Mouse (Mus musculus) cerebellum, adult 9-11 months (tissue): Measurements from ENCODE around the gene Acsf2.

Source experiments
- DNase-seq: peaks from one replicate; pipeline ENCODE4 v3.0.0; 2022

Gene Acsf2

DNA sequence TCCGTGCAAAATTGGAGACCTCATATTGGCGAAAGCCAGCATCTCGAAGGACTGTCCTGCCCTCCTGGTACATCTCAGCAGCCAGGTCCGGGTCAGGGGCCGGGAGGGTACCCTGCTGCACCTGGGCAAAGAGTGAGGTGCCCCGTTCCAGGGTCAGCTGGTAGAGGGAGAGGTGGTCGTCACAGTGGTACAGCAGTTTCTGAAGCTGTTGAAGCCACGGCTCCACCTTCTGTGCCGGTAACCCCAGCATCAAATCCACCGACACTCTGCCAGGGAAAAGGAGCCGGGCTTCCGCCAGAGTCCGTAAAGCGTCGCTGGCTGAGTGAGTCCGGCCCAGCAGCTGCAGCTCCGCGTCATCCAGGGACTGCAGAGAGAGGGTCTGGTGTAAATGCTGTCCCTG, 57.2 kb downstream of the Acsf2 start:
- peak; percentile 62 for DNase-seq

DNA sequence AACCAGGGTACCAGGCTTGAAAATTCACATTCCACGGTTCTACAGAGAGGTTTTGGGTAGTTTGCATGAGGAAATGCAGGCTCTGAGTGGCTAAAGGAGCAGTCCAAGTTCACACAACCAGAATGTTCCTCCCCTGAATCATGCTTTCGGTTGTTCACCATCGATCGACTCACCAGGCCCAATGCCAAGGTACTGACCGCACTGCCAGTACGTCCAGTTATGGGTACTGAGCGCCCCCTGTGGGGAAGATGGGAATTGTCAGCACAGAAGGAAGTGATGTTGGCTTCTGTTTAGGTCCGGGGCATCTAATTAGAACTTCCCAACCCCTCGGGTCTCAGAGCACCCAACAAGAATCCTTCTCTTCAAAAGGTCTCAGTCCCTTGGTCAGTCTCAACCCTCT, 57.7 kb downstream of the Acsf2 start:
- DNase-seq: peak; percentile 94

DNA sequence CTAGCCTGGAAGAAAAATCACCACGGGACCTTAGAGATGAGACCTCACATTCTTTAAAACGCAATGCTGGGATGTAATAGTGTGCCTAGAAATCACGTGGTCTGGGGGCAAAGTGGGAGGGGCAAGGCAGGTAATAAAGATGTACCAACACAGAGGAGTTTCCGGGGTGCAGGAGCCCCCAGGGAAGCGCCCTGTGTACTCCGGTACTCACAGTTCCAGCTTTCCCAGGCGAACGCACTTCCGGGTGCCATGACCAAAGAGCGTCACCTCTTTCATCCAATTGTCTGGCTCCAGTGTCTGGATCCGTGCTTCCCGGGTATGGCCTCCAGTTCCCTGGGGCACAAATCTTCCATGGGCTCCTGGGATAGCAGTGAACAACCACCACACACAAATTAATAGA, 58.3 kb downstream of the Acsf2 start:
- no peak for DNase-seq

DNA sequence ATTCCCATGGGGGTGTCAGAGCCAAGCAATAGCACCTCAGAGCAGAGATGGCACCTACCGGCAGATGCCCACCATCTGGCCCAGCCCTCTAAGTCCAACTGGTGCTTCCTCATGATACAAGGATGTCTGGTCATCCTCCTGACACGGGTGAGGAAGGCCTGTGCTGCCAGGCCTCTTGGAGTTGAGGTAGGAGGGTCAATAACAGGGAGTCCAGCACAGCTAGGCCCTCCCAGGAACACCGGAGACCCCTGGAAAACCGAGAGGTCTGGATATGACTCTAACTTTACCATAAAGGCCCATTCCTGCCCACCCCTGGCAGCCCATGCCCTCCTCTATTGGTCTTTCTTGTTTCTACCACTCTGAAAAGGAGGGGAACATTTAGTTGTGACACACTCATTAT, 59.3 kb downstream of the Acsf2 start:
- no peak for DNase-seq

DNA sequence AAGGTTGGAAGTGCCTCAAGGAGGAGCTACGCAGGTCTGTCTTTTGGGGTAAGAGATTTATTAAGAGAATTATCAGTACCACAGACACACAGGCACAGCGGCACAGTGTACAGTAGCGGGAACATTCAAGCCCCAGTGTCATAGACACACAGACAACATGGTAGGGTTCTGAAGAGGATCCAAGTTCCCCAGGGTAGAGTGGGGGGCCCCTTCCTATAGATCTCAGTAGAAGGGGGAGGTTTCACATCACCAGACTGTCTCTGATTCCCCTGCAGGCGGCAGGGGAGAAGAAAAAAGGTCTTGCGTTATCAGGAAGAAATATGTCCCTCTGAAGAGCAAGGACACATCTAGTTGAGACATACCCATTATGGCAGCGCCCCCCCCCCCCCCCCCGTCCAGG, 61.9 kb downstream of the Acsf2 start:
- no peak for DNase-seq

DNA sequence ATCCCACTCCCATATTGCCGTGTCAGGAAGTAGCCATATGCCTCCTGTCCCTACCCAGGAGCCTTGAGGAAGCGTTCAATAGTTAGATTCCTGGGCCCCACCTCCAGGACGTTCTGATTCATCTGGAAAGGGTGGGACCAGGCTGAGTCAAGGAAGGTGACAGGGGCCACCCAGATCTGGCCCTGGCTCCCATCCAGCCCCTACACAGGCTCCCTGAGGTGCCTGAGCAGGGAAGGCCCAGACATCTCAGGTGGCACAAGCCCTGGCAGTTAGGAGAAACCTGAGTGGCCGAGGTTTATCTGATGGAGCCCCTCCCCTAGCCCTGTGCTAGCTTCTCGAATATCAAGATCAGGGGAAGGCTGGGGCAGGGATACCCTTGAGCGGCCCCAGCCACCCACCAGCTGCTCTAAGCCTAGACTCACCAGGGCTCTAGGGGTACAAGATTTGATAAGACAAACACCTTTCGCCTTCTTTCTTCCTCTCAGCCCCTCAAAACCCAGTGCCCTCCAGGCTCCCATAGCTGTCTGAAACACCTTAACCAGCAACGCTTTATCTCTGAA, 62.9 kb downstream of the Acsf2 start:
- no peak for DNase-seq

DNA sequence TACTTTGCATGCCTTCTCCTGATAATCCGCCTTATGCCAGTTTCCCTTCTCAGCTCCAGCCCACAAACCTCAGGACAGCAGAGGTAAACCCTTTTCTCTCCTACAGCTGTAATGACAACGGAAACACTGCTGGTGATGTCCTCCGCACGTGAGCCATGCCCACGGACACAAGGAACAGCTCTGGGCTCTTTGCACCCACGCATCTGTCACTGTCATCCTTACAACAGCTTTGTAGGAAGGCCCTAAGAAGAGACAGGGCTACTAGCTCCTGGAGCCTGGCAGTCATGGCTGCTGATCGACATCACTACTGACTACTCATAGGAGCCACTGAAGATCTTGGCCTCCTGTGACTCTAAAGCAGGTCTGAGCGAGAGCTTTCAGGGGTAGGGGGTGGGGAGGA, 68.5 kb downstream of the Acsf2 start:
- DNase-seq: no peak

DNA sequence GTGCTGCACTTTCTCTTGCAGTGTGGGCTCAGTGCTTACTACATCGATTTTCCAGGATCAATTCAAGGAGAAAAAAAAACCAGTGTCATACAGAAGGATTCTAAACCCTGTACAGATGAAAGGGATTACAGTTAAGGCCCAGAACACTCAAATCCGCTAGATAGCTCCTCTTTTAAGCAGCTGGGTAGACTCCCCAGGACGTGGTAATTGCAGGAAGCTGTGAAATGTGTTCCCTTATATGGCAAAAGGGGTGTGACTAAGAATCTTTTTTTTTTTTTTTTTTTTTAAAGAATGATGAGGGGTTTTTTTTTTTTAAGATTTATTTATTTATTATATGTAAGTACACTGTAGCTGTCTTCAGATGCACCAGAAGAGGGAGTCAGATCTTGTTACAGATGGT, 72.8 kb downstream of the Acsf2 start:
- DNase-seq: no peak

DNA sequence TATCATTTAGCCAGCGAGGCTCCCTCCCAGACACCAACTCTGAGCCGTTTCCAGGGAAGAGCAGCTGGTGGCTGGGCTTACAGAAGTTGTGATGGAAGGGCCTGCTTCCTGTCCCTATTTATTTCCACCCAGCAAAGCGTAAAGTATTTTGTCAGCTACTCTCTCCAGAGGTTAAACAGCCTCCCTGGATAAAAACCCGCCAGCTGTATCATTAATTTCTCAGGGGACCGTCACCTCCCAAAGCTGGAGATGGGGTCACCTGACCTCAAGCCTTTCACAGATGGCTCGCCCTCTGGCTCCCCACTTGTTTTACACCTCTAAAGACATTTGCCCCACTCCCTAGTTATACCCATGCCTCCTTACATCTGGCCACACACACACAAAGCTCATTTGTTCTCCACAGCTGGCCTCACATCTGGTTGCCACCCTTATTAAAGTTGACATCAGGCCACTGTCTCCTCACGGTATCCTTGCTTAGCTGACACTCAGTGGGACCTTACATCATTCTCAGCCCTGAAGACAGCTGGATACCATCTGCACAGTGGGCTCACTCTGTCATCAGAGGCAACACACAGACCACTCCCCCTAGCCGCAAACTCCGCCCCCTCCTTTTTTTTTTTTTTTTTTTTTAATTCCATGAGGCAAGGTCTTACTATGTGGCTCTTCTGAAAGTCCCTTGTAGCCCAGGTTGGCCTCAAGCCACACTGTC, 75.3 kb downstream of the Acsf2 start:
- DNase-seq: no peak

DNA sequence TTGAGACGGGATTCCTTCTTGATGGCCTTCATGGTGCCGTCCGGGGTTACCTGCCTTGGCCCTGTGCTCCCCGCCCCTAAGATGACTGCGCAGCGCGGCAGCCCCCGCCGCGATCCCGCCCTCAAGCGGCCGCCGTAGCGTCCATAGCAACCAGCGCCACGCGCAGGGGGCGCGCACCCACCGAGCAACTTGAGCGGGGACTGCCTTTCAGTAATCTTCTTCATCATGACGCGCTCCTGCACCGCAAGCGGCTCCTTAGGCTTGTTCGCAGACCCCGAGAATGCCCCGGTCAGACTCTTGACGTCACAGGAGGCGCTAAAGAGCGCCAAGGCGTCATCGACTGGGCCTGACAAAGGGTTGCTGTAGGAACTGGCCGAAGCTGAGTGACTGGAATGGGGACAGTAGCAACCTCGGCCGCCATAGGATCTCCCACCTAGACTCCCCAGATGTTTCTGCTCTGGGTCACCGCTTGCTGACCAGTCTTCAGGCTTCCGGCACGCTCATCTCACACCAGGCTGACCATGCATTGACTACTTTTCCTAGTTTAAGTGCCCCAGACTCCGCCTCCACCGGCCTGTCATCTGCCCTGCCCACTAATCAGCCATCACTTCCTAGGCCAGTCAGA, 80.3 kb downstream of the Acsf2 start, which contains the start of gene Mycbpap:
TSS of gene Mycbpap (minus strand) at position 524 of the 625 bp plus-strand sequence.
- peak; percentile 73 for DNase-seq

DNA sequence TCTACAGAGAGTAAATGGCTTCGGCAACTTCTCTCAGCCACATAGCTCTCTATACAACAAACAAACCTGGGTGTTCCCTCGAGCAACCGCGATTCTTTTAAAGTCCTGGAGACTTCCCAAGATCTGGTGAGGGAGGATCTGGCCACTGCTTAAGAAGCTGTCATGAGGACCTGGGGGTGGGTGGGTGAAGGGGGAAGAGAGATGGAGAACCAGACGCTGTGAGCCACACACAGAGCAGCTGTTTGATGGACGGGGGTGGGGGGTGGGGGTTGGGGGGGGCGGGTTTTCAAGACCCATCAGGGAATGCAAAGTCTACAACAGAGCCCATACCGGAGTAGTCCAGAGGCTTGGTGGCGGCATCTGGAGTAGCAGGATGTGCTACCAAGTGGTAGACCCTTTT, 88.2 kb downstream of the Acsf2 start:
- no peak for DNase-seq

DNA sequence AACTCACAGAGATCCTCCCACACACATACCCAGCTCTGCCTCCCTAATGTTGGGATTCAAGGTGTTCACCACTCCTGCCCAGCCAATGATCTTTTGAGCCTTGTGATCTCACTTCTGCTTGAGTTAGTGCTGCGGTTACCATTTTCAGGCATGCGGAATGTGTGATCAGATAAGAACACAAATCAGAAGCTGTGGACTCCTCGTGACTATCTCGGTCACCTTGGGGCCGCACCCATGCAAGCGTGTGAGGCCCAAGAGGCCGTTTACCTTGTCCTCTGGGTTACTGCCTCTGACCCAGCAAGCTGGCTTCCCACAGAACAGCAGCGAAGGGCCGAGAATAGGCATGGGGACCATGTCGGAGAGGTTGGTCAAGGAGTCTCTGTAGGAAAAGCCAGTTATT, 92.7 kb downstream of the Acsf2 start:
- DNase-seq: no peak
